Mouse (Mus musculus) lung, adult 18-20 months (tissue): Measurements from ENCODE around the gene Arf3.

Experiments used
- DNase-seq, 2 experiments: peaks; one replicate each; pipeline ENCODE4 v3.0.0; 2022; ENCODE audit warnings: mixed read lengths in 2 of 2

Arf3 gene

GRCm38 (mm10) chr15:98790761-98791160 lies 27.7 kb upstream of the Arf3 start:
- DNase-seq, result no peak

- DNase-seq, result peak in 1 of 2 experiments; percentile 48
Observed at GRCm38 (mm10) chr15:98789661-98790535, 26.9 kb upstream of the Arf3 start, which contains the start of gene Wnt1. Gene Wnt1, plus strand, starts transcription at chr15:98789857.

GRCm38 (mm10) chr15:98788972-98789660 lies 26.1 kb upstream of the Arf3 start:
- no peak for DNase-seq

- no peak for DNase-seq
Observed at GRCm38 (mm10) chr15:98787930-98788329, 24.9 kb upstream of the Arf3 start.

- DNase-seq, result no peak
Observed at GRCm38 (mm10) chr15:98785744-98786143, 22.7 kb upstream of the Arf3 start.

- DNase-seq, result no peak
Observed at GRCm38 (mm10) chr15:98781166-98781565, 18.2 kb upstream of the Arf3 start.

GRCm38 (mm10) chr15:98780573-98780972 lies 17.6 kb upstream of the Arf3 start:
- DNase-seq, result peak in 1 of 2 experiments; percentile 44

GRCm38 (mm10) chr15:98780075-98780474 lies 17.1 kb upstream of the Arf3 start:
- peak; percentile 43 to 49 for DNase-seq

- no peak for DNase-seq
Observed at GRCm38 (mm10) chr15:98778806-98779205, 15.8 kb upstream of the Arf3 start.

- no peak for DNase-seq
Observed at GRCm38 (mm10) chr15:98778191-98778770, 15.3 kb upstream of the Arf3 start.

GRCm38 (mm10) chr15:98777762-98778161 lies 14.7 kb upstream of the Arf3 start, which contains the start of gene Wnt10b:
Gene Wnt10b, minus strand, starts transcription at chr15:98778150.
- no peak for DNase-seq

- DNase-seq, result no peak
Observed at GRCm38 (mm10) chr15:98777005-98777616, 14.1 kb upstream of the Arf3 start.

- DNase-seq, result peak in 1 of 2 experiments; percentile 39
Observed at GRCm38 (mm10) chr15:98776280-98777004, 13.4 kb upstream of the Arf3 start.

- DNase-seq, result no peak
Observed at GRCm38 (mm10) chr15:98775533-98775932, 12.5 kb upstream of the Arf3 start.

- DNase-seq, result no peak
Observed at GRCm38 (mm10) chr15:98774096-98774495, 11.1 kb upstream of the Arf3 start.

- DNase-seq, result peak in 1 of 2 experiments; percentile 39
Observed at GRCm38 (mm10) chr15:98772511-98773211, 9.6 kb upstream of the Arf3 start.

- no peak for DNase-seq
Observed at GRCm38 (mm10) chr15:98771813-98772425, 8.9 kb upstream of the Arf3 start.

- no peak for DNase-seq
Observed at GRCm38 (mm10) chr15:98768259-98768658, 5.2 kb upstream of the Arf3 start.

- no peak for DNase-seq
Observed at GRCm38 (mm10) chr15:98765929-98766328, 2.9 kb upstream of the Arf3 start.

GRCm38 (mm10) chr15:98762201-98762621 lies 803 bp downstream of the Arf3 start:
- peak; percentile 86 to 88 for DNase-seq

GRCm38 (mm10) chr15:98754125-98754524 lies 8.9 kb downstream of the Arf3 start:
- DNase-seq, result no peak
